Mouse (Mus musculus) thymus, adult 2 months (tissue): ENCODE data around the gene Ntn1.

Experiments
- CTCF ChIP-seq: fragments of 200-500 bp; IDR thresholded peaks from 2 replicates; pipeline ENCODE4 v1.5.1; 2012; ENCODE audit warnings: mild to moderate bottlenecking, control low read depth, low read length, moderate library complexity, borderline replicate concordance; ENCODE audit not compliant: control insufficient read depth, poor library complexity, insufficient read depth; ENCODE audit errors: extremely low read depth
- POLR2A ChIP-seq: fragments of 200-500 bp; IDR thresholded peaks from 2 replicates; pipeline ENCODE4 v1.6.1; 2012; ENCODE audit warnings: mild to moderate bottlenecking, low read length, control low read depth, moderate library complexity; ENCODE audit not compliant: control insufficient read depth, poor library complexity, insufficient read depth; ENCODE audit errors: extremely low read depth

- TF ChIP-seq POLR2A = no peak
- TF ChIP-seq CTCF = no peak
Observed at GRCm38 (mm10) chr11:68280001-68280510, 120.6 kb downstream of the Ntn1 start.
